Mouse (Mus musculus) kidney, postnatal 14 days (tissue): Measurements from ENCODE around the gene Gp9.
"Not testable (repeated sequence)": the region's sequence is repeated elsewhere in the genome, so short reads cannot be mapped to it uniquely, and the experiment has no call there.

Experiments
- DNase-seq: peaks from one replicate; pipeline ENCODE4 v3.0.0; 2022; ENCODE audit warnings: mixed read lengths

The Gp9 gene

GRCm38 (mm10) chr6:87750184-87750910 is 27.5 kb upstream of the Gp9 start:
- no peak for DNase-seq

GRCm38 (mm10) chr6:87751574-87751973 is 26.3 kb upstream of the Gp9 start:
- DNase-seq: no peak

GRCm38 (mm10) chr6:87755196-87755595 is 22.7 kb upstream of the Gp9 start:
- no peak for DNase-seq

- no peak for DNase-seq
Measured at GRCm38 (mm10) chr6:87756896-87757295, 21.0 kb upstream of the Gp9 start.

- DNase-seq: no peak
Measured at GRCm38 (mm10) chr6:87759404-87759803, 18.5 kb upstream of the Gp9 start.

GRCm38 (mm10) chr6:87759850-87760249 is 18.0 kb upstream of the Gp9 start:
- DNase-seq: no peak

- no peak for DNase-seq
Measured at GRCm38 (mm10) chr6:87762161-87762560, 15.7 kb upstream of the Gp9 start.

GRCm38 (mm10) chr6:87763376-87764280 is 14.2 kb upstream of the Gp9 start:
- DNase-seq: peak; percentile 55

GRCm38 (mm10) chr6:87764296-87764695 is 13.6 kb upstream of the Gp9 start:
- not testable (repeated sequence) for DNase-seq

- peak; percentile 39 for DNase-seq
Measured at GRCm38 (mm10) chr6:87770626-87771025, 7.2 kb upstream of the Gp9 start.

- no peak for DNase-seq
Measured at GRCm38 (mm10) chr6:87774466-87774865, 3.4 kb upstream of the Gp9 start.

- no peak for DNase-seq
Measured at GRCm38 (mm10) chr6:87774909-87775308, 3.0 kb upstream of the Gp9 start.

GRCm38 (mm10) chr6:87775588-87776245 is 2.2 kb upstream of the Gp9 start:
- no peak for DNase-seq

GRCm38 (mm10) chr6:87776663-87777062 is 1.2 kb upstream of the Gp9 start:
- DNase-seq: no peak

- peak; percentile 54 for DNase-seq
Measured at GRCm38 (mm10) chr6:87778294-87779173, 662 bp downstream of the Gp9 start.

- no peak for DNase-seq
Measured at GRCm38 (mm10) chr6:87779174-87780165, 1.6 kb downstream of the Gp9 start.

- no peak for DNase-seq
Measured at GRCm38 (mm10) chr6:87780546-87781301, 2.9 kb downstream of the Gp9 start.

GRCm38 (mm10) chr6:87784033-87784432 is 6.2 kb downstream of the Gp9 start:
- no peak for DNase-seq

- DNase-seq: no peak
Measured at GRCm38 (mm10) chr6:87786621-87787020, 8.7 kb downstream of the Gp9 start.
